Mouse (Mus musculus): ENCODE measurements at regions not wholly inside any gene's neighbourhood (a gene's known extent, or its start where the extent isn't known, plus 50 kb on each side); places are given as distances from the start of the nearest gene placed in this dataset.

DNA sequence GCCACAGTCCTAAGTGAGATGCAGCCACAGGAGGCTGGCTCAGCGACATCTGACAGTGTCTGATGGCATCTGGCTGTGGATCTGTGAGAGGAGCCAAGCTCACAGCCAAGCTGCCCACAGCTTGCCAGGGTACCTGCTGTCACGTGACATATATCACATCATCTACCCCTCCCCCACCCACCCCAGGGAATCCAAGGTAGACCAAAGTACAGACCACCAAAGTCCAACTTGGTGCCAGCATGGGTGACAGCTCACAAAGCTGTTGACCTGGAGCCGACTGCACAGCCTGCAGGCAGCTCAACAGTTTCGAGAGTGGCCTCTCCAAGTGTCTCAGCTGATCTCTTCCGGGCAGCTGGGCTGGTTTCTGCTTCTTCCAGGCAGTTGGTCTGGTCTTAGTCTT, 119.6 kb upstream of the Tmem189 start:
- TF ChIP-seq CTCF (IDR thresholded peaks at IDR 0.05; ENCODE audit: borderline replicate concordance, extremely low read depth, insufficient read depth, insufficient read length), result no peak
- no peak for TF ChIP-seq POLR2A (IDR thresholded peaks at IDR 0.05; ENCODE audit: borderline replicate concordance, extremely low read depth, insufficient read depth, insufficient read length, poor library complexity, severe bottlenecking)
- DNase-seq (ENCODE audit: low read depth), result no peak

DNA sequence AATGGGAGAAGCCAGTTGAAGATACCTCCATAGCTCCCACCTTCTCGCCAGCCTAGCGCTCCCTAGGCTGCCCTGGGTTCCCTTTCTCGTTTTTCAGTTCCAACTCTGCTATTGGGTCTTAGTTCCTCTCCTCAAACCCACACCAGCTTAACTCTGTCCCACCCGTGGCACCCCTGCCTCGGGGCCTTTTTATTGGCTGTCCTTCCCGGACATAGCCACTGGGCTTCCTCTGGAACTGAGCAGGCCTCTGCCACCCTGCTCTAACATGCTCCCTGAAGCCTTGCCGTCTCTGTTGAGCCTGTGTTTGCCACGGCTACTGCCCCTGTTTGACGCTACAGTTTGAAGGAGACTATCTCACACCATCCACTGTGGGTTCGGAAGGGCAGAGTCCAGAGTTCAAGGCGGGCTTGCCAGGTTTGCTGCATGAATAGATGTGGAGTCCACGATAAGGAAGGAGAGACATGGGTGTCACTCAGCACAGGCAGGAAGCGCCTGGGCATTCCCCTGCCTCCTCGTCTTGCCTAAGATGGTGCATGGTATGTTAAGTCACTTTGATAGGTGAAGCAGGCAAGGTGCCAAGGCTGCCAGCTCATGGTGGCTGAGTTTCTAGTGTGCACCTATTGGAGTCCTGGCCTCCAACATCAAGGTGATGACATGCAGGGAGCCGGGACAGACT, 116.1 kb upstream of the Tmem189 start:
- TF ChIP-seq CTCF (IDR thresholded peaks at IDR 0.05; ENCODE audit: borderline replicate concordance, extremely low read depth, insufficient read depth, insufficient read length), result no peak
- no peak for TF ChIP-seq POLR2A (IDR thresholded peaks at IDR 0.05; ENCODE audit: borderline replicate concordance, extremely low read depth, insufficient read depth, insufficient read length, poor library complexity, severe bottlenecking)
- DNase-seq (ENCODE audit: low read depth), result no peak

DNA sequence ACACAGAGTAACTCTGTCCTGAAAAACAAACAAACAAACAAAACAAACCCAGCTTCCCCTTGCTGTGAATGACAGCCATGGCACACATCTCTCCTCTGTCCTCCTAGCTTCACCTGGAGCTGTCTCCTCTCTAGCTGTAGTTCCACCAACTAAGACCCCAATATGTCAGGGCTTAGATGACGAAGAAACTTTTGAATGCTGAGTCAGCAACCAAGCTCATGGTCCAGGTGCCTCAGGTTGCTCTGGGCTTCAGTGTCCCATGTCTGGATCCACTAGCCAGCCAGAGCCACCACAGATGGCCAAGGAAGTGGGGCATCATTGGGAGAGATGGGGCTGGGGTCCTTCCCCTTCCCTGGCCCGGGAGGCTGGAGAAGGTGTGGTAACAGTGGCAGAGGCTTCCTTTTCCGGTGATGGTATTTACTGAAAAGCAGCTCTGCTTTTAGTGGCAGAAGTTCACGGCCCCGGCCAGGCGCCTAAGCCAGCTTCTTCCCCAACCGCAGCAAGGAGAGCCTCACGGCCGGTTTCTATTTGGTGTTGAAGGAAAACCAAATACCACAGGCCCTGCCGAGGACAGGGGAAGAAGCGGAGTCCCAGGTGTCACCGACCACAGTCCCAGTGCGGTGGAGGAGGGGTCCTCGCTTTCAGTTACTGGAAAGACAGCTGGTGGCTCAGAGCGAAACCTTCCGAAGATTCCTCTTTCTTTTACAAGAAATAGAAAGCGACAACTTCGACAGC, 115.0 kb upstream of the Tmem189 start:
- TF ChIP-seq POLR2A (IDR thresholded peaks at IDR 0.05; ENCODE audit: borderline replicate concordance, extremely low read depth, insufficient read depth, insufficient read length, poor library complexity, severe bottlenecking), result no peak
- no peak for TF ChIP-seq CTCF (IDR thresholded peaks at IDR 0.05; ENCODE audit: borderline replicate concordance, extremely low read depth, insufficient read depth, insufficient read length)
- DNase-seq (ENCODE audit: low read depth), result no peak

DNA sequence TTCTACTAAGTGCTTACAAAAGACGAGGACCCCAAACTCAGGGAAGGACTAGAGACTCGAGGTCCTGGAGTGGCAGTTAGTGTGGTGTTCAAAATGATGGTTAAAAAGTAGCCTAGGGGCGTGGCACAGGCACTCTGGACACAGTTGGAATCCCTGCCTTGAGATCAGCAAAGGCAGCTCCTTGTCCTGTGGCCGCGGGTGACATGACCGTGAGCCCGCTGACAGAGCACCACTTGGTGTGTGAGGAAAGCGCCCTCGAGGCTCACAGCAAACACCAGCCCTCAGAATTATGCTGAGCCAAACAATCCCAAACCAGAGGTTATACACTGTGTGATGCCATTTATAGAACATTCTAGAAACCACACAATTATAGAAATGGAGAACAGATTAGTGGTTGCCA, 112.9 kb upstream of the Tmem189 start:
- DNase-seq (ENCODE audit: low read depth), result no peak
- TF ChIP-seq CTCF (IDR thresholded peaks at IDR 0.05; ENCODE audit: borderline replicate concordance, extremely low read depth, insufficient read depth, insufficient read length) (no peak), POLR2A (IDR thresholded peaks at IDR 0.05; ENCODE audit: borderline replicate concordance, extremely low read depth, insufficient read depth, insufficient read length, poor library complexity, severe bottlenecking) (no peak)

GRCm38 (mm10) chr2:167801389-167801788, 111.8 kb upstream of the Tmem189 start:
- TF ChIP-seq CTCF (IDR thresholded peaks at IDR 0.05; ENCODE audit: borderline replicate concordance, extremely low read depth, insufficient read depth, insufficient read length) (no peak), POLR2A (IDR thresholded peaks at IDR 0.05; ENCODE audit: borderline replicate concordance, extremely low read depth, insufficient read depth, insufficient read length, poor library complexity, severe bottlenecking) (no peak)
- DNase-seq (ENCODE audit: low read depth), result no peak

DNA sequence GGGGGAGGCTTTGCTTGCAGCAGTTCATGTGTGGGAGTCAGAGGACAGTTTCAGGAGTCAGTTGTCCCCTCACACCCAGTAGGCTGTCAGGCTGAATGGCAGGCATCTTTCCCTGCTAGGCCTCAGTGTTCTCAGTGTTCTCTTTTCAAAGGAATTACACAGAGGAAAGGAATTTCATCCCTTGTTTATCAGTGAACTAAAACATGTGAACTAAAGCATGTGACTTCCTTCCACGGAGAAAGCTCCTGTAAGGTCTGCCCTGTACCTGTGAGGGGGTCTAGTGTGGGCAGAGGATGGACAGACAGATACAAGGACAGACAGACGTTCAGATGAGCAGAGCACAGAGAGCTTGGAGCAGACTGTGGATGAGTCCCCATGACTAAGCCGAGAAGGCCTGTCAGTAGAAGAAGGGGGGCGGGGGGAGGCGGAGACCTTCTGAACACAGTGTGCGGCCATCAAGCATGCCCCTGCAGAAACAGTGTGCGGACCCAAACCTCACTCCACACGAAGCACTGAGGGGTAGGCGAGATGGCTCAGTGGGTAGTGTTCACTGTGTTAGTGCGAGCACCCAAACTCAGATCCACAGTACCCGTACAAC, 111.1 kb upstream of the Tmem189 start:
- DNase-seq (ENCODE audit: low read depth), result no peak

DNA sequence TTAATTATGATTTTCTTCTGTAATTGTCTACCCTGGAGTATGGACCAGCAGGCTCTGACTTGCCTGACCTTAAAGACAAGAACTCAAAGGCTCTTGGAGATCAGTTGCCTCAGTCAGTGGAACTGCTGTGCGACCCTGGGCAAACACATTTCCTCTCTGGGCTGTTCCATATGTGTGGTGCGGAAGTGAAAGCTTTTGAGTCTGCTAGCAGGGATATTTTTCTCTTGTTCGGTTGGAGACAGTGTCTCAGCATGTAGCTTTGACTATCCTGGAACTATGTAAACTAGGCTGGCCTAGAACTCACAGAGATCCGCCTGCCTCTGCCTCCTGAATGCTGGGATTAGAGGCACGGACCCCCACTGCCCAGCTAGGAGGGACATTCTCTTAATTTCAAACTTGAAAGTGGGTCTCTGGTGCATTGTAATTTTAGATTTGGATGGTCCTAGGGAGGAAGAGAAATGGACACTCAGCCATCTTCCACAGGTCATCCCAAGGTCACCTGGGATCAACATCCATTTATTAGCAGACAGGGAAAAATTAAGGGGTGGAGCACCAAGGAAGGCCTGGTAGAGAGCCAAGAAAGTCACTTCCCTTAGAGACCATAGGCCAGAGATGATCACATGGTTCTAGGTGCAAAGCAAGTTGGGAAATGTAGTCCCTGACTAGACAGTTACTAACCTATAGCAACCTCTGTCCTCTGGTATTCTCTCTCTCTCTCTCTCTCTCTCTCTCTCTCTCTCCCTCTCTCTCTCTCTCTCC, 110.2 kb upstream of the Tmem189 start:
- TF ChIP-seq POLR2A (IDR thresholded peaks at IDR 0.05; ENCODE audit: borderline replicate concordance, extremely low read depth, insufficient read depth, insufficient read length, poor library complexity, severe bottlenecking) (no peak), CTCF (IDR thresholded peaks at IDR 0.05; ENCODE audit: borderline replicate concordance, extremely low read depth, insufficient read depth, insufficient read length) (no peak)
- peak; percentile 59 for DNase-seq (ENCODE audit: low read depth)

More for the DNA sequence above, 111.1 kb upstream of the Tmem189 start:
- no peak for TF ChIP-seq CTCF (IDR thresholded peaks at IDR 0.05; ENCODE audit: borderline replicate concordance, extremely low read depth, insufficient read depth, insufficient read length)

- TF ChIP-seq CTCF (IDR thresholded peaks at IDR 0.05; ENCODE audit: borderline replicate concordance, extremely low read depth, insufficient read depth, insufficient read length), result no peak
- no peak for TF ChIP-seq POLR2A (IDR thresholded peaks at IDR 0.05; ENCODE audit: borderline replicate concordance, extremely low read depth, insufficient read depth, insufficient read length, poor library complexity, severe bottlenecking)
- DNase-seq (ENCODE audit: low read depth), result no peak
These were observed 109.4 kb upstream of the Tmem189 start for GRCm38 (mm10) chr2:167798969-167799513.

GRCm38 (mm10) chr2:167798076-167798782, 108.6 kb upstream of the Tmem189 start:
- DNase-seq (ENCODE audit: low read depth), result no peak
- no peak for TF ChIP-seq POLR2A (IDR thresholded peaks at IDR 0.05; ENCODE audit: borderline replicate concordance, extremely low read depth, insufficient read depth, insufficient read length, poor library complexity, severe bottlenecking)

- TF ChIP-seq CTCF (IDR thresholded peaks at IDR 0.05; ENCODE audit: borderline replicate concordance, extremely low read depth, insufficient read depth, insufficient read length), result no peak
- TF ChIP-seq POLR2A (IDR thresholded peaks at IDR 0.05; ENCODE audit: borderline replicate concordance, extremely low read depth, insufficient read depth, insufficient read length, poor library complexity, severe bottlenecking), result no peak
- DNase-seq (ENCODE audit: low read depth), result no peak
These were observed 105.9 kb upstream of the Tmem189 start for GRCm38 (mm10) chr2:167795491-167795890.
